Mouse (Mus musculus) adrenal gland, adult 2 months (tissue): ENCODE measurements at regions not wholly inside any gene's neighbourhood (a gene's known extent, or its start where the extent isn't known, plus 50 kb on each side); places are given as distances from the start of the nearest gene placed in this dataset.

Experiments used
- DNase-seq: peaks from one replicate; pipeline ENCODE4 v3.0.0; 2021

DNA sequence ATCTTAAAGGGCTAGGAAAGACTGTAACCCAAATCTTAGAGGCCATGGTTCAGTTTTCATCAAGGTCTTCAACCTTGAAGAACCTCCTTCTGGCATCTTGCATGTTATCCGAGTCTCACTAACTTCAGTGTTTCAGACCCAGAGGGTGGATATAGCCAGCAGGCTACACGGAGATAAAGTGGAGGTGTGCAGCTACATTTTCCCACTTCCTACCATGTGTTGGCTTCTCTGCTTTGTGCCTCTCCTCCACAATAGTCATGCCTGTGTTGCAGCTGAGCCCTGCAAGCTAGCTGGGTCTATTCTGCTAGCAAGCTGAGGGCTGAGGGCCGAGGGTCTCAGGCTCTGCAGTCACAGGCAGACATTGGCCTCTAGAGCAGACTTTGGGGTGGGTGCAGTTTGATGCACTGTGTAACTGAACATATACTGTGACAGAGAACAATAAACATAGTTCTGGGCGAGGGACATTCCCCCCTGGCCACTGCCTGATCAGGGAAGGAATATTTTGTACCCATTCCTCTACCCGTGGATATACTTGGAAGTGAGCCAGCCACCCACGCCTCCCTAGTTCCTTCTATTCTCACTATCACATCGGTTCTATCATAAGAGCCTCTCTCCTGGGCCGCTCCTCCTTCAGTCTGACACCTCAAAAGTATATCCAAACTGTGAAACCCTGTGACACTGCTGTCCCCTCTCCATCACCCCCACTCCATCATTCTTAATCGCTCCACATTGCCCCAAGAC, 152.6 kb upstream of the Mycn start:
- no peak for DNase-seq

- DNase-seq: no peak
These were observed 144.2 kb upstream of the Mycn start for GRCm38 (mm10) chr12:13085951-13086350.

DNA sequence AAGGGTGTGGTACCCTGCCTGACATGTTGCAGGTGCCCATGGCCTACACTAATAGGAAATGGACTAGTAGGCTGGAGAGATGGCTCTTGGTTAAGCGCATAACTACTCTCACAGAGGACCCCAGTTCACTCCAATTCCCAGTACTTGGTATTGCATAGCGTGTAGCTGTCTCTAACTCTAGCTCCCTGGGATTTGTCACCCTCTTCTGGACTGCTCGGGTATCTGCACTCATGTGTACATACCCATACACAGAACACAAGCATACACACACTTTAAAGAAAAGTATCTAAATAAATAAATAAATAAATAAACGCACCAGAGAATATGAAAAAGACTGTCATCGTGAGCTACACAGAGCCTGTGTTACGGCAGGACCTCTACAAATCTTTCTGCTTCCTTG, 143.8 kb upstream of the Mycn start:
- DNase-seq: no peak

GRCm38 (mm10) chr12:13083337-13084054, 141.8 kb upstream of the Mycn start:
- DNase-seq: no peak

GRCm38 (mm10) chr12:13080791-13081190, 139.1 kb upstream of the Mycn start:
- DNase-seq: no peak

- no peak for DNase-seq
These were observed 138.1 kb upstream of the Mycn start for GRCm38 (mm10) chr12:13079832-13080231.

DNA sequence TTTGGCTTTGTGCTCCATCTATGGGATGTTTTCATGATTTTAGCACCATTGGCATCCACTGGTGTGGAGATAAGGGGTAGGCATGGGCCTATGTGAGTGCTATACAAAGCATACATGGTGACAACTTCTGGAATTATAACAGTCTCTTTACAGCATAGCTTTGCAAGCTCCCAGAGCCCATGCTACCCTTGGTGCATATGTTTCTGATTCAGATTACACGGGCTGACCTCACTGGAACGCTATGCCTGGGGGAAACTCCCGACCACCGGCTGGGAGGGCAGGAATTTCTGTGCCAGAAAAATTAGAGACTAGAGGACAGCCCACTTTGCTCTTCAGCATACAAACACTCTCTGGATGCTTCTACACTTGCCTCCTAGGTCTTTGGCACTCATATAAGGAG, 136.0 kb upstream of the Mycn start:
- no peak for DNase-seq

- DNase-seq: no peak
These were observed 135.1 kb upstream of the Mycn start for GRCm38 (mm10) chr12:13076699-13077287.

DNA sequence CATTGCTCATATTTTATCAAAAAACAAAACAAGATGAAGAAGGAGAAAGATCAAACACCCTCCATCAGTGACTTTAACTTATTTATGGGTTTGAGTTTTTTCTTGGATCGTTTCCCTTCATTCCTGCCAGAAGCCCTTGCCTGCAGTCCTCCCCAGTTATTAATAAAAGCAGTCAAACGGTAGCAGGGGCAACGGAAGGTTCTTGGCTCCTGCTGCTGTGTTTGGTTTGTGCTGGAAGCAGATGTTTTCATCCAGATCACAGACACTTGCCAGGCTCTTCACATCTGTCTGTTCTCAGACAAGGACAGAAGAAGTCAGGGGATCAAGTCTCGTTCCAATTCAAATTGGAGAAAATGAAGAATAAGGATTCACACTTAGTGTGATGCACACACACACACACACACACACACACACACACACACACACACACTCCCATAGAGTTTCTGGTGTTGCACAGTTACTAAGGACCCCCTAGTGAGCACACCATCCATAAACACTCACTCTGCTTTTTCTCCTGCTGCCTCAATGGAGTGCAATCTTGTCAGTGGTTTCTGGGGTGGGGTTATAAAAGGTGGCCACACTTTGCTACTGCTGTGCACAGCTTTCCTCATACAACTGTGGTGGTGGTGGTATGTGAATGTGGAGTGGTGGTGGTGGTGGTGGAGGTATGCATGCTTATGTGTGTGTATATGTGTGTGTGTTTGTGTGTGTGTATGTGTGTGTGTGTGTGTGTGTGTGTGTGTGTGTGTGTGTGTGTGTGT, 131.6 kb upstream of the Mycn start:
- DNase-seq: no peak

DNA sequence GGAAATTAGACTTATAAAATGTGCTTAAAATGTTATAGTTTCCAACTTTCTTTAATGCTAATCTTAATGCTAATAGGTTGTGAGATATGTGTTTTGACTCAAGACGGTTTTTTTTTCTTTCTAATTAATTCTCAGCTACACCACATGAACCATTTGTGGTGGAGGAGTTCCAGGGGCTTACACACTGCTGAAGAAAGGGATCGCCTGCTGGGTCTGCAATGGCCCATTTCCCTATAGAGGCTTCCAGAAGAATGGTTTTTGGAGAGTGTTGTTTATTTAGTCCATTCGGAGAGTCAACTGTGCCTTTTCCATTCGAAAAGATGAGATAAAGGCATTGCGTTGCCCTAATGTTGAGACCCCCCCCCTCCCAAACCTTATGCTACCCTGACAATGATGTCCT, 125.6 kb upstream of the Mycn start:
- no peak for DNase-seq

DNA sequence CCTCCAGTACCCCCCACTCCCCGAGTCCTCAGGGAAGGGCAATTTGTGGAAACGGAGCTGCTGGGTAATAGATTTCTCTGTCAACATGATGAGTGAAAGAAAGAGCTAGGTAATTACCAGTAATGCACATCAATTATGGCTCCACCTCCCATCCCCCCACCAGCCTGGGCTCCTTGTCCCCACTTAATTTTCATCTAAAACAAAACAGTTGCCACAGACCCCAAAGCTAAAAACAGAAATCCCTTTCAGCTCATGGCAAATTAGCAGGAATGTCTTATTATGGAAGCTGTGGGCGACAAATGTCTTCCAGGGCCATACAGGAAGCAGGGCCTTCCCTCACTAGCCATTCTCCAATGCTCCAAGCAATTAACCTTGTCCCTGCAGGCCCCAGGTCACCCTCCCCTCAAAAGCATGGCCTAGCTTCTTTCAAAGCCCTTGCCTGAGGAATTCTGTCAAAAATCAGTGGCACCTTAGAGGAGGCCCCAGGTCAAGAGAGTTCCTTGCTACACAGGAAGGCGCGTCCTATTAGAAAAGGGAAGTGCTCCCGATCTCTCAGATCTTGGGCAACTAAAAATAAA, 125.0 kb upstream of the Mycn start:
- no peak for DNase-seq

DNA sequence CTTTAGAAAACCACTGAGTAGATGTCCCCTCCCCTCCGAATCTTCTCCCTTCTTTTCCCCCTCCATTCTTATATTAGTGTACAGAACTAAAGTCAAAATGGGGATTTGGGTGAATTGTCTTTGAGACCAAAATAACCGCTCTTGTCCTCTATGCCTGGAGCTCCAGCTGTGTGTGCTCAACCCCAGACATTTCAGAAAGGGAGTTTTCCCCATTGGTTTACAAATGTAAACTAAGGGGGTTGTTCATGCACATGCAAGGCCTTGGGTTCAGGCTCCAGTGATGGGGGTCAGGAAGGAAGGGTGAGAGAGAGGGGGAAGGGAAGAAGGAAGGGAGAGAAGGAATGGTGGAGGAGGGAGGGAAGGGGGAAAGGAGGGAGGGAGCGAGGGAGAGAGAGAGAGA, 117.8 kb upstream of the Mycn start:
- no peak for DNase-seq

DNA sequence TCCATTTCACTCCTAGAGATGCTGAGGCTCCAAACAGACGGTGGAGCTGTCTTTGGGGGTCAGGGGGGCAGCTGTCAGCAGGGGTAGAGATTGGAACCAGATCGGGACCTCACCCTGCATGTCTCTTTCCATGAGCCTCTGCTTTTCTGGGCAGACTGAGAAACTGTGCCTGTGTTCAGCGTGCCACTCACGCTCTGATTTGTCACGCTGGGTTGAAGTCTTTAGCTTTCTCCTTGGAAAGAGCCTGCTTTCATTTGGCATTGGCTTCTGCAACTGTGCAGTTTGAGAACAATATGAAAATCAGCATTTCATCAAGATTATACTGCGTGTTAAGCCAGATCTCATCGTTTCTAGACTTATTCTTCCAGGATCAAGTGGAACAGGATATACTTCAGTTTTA, 114.5 kb upstream of the Mycn start:
- DNase-seq: no peak

GRCm38 (mm10) chr12:13054611-13055010, 112.9 kb upstream of the Mycn start:
- no peak for DNase-seq

DNA sequence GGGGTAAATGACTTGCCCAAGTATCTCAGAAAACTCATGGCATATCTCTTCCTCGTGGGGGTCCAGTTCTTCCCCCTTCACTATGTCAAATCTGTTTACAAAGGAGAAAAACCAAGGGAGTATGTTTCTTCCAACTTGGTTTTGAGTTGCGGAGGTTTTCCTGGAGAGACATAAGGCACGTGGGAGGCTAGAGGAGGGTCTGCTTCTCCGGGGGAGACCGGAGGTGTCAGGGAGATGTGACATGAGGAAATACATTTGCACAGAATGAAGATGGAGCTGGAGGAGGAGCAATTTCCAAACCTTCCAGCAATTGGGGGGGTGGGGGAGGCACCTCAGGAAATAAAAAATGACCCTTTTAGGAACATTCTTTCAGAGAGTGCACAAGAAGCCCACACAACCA, 112.0 kb upstream of the Mycn start:
- no peak for DNase-seq

DNA sequence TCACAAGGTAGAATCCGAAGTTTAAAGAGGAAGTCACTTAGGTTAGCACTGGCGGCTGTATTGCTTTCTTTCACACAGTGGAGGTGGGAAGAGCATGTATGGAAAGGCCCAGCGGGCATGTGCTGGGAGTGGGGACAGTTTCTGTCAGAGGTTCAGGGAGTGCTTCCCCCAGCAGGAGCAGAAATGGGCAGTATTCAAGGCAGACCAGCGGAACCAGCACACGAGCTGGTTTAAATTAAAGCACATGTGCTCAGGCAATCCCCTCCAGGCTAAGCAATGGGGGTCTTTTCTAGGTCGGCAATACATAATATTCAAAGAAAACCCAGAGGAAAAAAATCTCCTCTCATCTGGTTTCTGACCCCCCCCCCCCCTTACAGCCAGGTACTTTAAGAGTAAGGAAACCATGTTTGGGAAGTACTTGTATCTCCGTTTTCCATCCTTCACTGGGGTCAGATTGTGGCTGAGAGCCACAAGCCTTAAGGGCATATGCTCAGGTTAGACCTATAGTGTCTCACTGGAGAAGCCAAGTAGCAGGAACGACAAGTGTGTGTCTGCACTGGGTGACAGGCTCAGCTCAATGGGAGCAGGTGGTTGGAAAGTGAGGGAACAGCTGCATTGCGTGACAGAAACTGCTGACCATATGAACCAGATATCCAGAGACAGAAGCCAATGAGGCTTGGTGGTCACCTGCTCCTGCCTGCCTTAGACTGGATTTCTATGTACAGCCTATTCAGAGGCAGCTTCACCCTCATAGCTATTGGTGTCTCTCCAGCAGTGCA, 111.3 kb upstream of the Mycn start:
- no peak for DNase-seq

GRCm38 (mm10) chr12:13052164-13052563, 110.5 kb upstream of the Mycn start:
- no peak for DNase-seq

DNA sequence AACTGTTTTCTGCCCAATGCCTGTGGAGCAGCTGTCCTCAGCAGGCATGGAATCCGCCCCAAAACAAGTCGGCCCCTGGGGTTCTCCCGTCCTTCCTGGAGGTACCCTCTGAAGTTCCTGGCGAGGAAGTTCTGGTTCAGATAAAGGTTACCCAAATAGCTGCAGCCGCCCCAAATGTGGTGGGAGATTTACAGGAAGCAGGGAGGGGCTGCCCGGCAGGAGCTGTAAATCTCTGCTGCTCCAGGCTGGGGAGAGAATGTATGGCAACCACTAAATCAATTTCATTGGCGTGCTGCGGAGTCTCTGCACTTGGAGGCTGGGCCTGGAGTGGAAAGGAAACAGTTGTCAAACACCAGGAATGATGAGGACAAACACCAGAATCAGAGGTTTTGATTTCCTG, 107.9 kb upstream of the Mycn start:
- DNase-seq: no peak

- DNase-seq: no peak
These were observed 106.5 kb upstream of the Mycn start for GRCm38 (mm10) chr12:13048168-13048727.

GRCm38 (mm10) chr12:13042934-13043333, 101.2 kb upstream of the Mycn start:
- no peak for DNase-seq

DNA sequence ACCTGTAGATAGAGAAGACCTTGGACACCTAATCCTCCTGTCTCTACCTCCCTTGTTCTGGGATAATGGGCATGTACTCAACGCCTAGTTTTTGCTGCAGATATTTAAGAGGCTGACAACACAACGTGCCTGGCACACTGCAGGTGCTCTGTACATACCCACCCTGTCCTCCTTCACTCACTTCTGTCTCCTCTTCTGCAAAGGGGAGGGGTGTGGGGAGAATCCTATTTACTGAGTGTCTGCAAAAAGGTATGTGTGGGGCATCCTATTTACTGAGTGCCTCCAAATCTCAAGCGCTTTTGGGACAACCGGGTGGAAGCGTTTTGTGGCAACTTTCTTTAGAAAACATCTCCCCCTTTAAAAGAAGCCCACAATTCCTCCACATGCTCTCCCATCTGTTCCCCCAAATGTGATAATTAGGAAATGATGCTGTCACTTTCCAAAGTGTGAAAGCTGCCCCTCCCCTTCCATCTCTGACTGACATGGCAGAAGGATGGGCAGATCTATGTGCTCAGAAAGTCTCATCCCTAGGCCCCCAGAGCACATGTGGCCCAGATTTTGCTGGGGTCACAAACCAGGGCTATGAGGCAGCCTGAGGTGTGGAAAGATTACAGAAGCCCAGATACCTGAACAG, 93.5 kb upstream of the Mycn start:
- no peak for DNase-seq
